Mouse (Mus musculus) E14TG2a.4 (cell line): ENCODE data around the gene Rita1.

ENCODE experiments used
- CTCF ChIP-seq: conservative IDR thresholded peaks from 2 replicates; pipeline ENCODE4 v1.5.1; 2014; ENCODE audit warnings: low read length
- NANOG ChIP-seq: IDR thresholded peaks from 2 replicates; pipeline ENCODE4 v1.6.1; 2014; ENCODE audit warnings: borderline replicate concordance, low read length, mixed read lengths

DNA sequence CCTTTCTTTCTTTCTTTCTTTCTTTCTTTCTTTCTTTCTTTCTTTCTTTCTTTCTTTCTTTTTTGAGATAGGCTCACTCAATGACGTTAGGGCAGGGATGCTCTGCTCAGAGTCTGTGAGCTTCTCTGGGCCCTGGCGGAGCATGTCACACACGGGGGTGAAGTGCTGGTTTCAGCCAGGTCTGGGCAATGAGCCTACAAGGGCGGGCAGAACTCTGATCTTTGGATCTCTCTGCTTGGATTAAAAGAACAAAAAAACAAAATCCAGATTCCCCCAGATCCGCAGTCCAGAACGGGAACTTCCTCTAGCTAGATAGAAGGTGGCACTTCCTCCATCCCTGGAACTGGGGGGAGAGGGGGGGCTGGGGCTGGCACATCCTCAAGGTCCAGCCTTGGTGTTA is 33.5 kb upstream of the Rita1 start:
- TF ChIP-seq CTCF (no peak), NANOG (no peak)
